Mouse (Mus musculus) midbrain, embryonic 15.5 days (tissue): Measurements from ENCODE around the gene Chrm1. TPM values are rescaled to one million over a fixed set of nuclear protein-coding genes. Genes with fewer than 3 reads are reported as not detected.

Experiments used
- ATAC-seq: fragments of 200-750 bp; cut with Nextera tagmentation; replicated peaks from 2 replicates; pipeline ENCODE4 v1.8.0; 2017; ENCODE audit warnings: moderate TSS enrichment
- H3K27ac ChIP-seq: fragments of 300-500 bp; sonication (generic); 2 replicates; pipeline ENCODE4 v1.5.1; 2015; ENCODE audit warnings: mild to moderate bottlenecking, inconsistent platforms
- H3K27me3 ChIP-seq: fragments of 300-500 bp; sonication (generic); replicated peaks from 2 replicates; pipeline ENCODE4 v1.6.1; 2015; ENCODE audit warnings: inconsistent platforms
- H3K36me3 ChIP-seq: fragments of 300-500 bp; sonication (generic); replicated peaks from 2 replicates; pipeline ENCODE4 v1.6.1; 2015; ENCODE audit warnings: inconsistent platforms
- H3K4me1 ChIP-seq: fragments of 300-500 bp; sonication (generic); 2 replicates; pipeline ENCODE4 v1.6.1; 2015; ENCODE audit warnings: inconsistent platforms
- H3K4me2 ChIP-seq: fragments of 300-500 bp; sonication (generic); 2 replicates; pipeline ENCODE4 v1.6.1; 2015; ENCODE audit warnings: inconsistent platforms, mild to moderate bottlenecking, moderate library complexity
- H3K4me3 ChIP-seq: fragments of 300-500 bp; sonication (generic); 2 replicates; pipeline ENCODE4 v1.5.1; 2015; ENCODE audit warnings: mild to moderate bottlenecking, inconsistent platforms
- H3K9ac ChIP-seq: fragments of 300-500 bp; sonication (generic); 2 replicates; pipeline ENCODE4 v1.6.1; 2015; ENCODE audit warnings: mild to moderate bottlenecking, inconsistent platforms
- H3K9me3 ChIP-seq: fragments of 300-500 bp; sonication (generic); 2 replicates; pipeline ENCODE4 v1.6.1; 2016; ENCODE audit warnings: inconsistent platforms
- WGBS: fragments of 180-500 bp; shearing (Covaris S2); methylation state at CpG from one replicate; pipeline ENCODE4 v1.1.7; 2015; ENCODE audit warnings: mixed read lengths; 5-methylcytosine and 5-hydroxymethylcytosine counted together
- polyA plus RNA-seq: library from polyadenylated mRNA; unstranded; fragments of >200 nt; fragmentation: Nextera tagmentation; extraction: Ambion mirVana; gene quantifications from 2 replicates; pipeline ENCODE4 v1.2.1, GENCODE M21; 2015

Chrm1 gene
- polyA plus RNA-seq, 1 experiment from 2014 or later, result 0.81 TPM

GRCm38 (mm10) chr19:8695330-8695729 lies 31.7 kb downstream of the Chrm1 start:
- 55% methylated on average over 6 of the region's 6 CpGs for WGBS
- no peak for ATAC-seq
- Histone ChIP-seq H3K9me3 (no peaks in the 10 kb centered on the region), H3K27me3 (no peaks in the 10 kb centered on the region), H3K4me2 (no peak overlapping the region), H3K9ac (no peak overlapping the region), H3K27ac (no peak overlapping the region), H3K36me3 (no peaks in the 10 kb centered on the region), H3K4me1 (no peaks in the 10 kb centered on the region), H3K4me3 (no peak overlapping the region)

- Histone ChIP-seq H3K4me2 (no peak overlapping the region), H3K9me3 (no peaks in the 10 kb centered on the region), H3K4me1 (no peaks in the 10 kb centered on the region), H3K36me3 (no peaks in the 10 kb centered on the region), H3K9ac (no peak overlapping the region), H3K4me3 (no peak overlapping the region), H3K27ac (no peak overlapping the region), H3K27me3 (no peaks in the 10 kb centered on the region)
- ATAC-seq, result no peak
- WGBS, result 83% methylated on average over 9 of the region's 9 CpGs
Measured at GRCm38 (mm10) chr19:8699652-8700051, 36.1 kb downstream of the Chrm1 start.

GRCm38 (mm10) chr19:8702458-8702857 lies 38.9 kb downstream of the Chrm1 start:
- no peaks in the 10 kb centered on the region for H3K27me3 ChIP-seq
- no peak overlapping the region for H3K27ac ChIP-seq
- no peak overlapping the region for H3K4me3 ChIP-seq
- no peaks in the 10 kb centered on the region for H3K4me1 ChIP-seq
- 61% methylated on average over 3 of the region's 3 CpGs for WGBS
- ATAC-seq, result no peak
- no peaks in the 10 kb centered on the region for H3K9me3 ChIP-seq
- H3K9ac ChIP-seq, result no peak overlapping the region
- peaks cover under 1% of the 10 kb centered on the region; the same call in 1 of the 2 replicates for H3K36me3 ChIP-seq
- H3K4me2 ChIP-seq, result no peak overlapping the region

- H3K4me3 ChIP-seq, result no peak overlapping the region
- H3K9ac ChIP-seq, result no peak overlapping the region
- H3K27ac ChIP-seq, result no peak overlapping the region
- H3K4me2 ChIP-seq, result no peak overlapping the region
- no peaks in the 10 kb centered on the region for H3K9me3 ChIP-seq
- ATAC-seq, result no peak
- WGBS, result 39% methylated on average over 4 of the region's 4 CpGs
- no peaks in the 10 kb centered on the region for H3K4me1 ChIP-seq
- peaks cover 12% of the 10 kb centered on the region for H3K36me3 ChIP-seq
- H3K27me3 ChIP-seq, result no peaks in the 10 kb centered on the region
Measured at GRCm38 (mm10) chr19:8703571-8703970, 40.0 kb downstream of the Chrm1 start.

GRCm38 (mm10) chr19:8705026-8705708 lies 41.6 kb downstream of the Chrm1 start:
- WGBS, result 74% methylated on average over 6 of the region's 6 CpGs
- Histone ChIP-seq H3K36me3 (peaks cover 26% of the 10 kb centered on the region), H3K9ac (no peak overlapping the region), H3K4me2 (no peak overlapping the region), H3K9me3 (no peaks in the 10 kb centered on the region), H3K27me3 (no peaks in the 10 kb centered on the region), H3K27ac (no peak overlapping the region), H3K4me3 (no peak overlapping the region), H3K4me1 (peaks cover 2% of the 10 kb centered on the region; the same call in 1 of the 2 replicates)
- no peak for ATAC-seq

GRCm38 (mm10) chr19:8706132-8706667 lies 42.6 kb downstream of the Chrm1 start:
- Histone ChIP-seq H3K27ac (no peak overlapping the region), H3K4me1 (peaks cover 13% of the 10 kb centered on the region), H3K9ac (no peak overlapping the region), H3K4me3 (no peak overlapping the region), H3K27me3 (no peaks in the 10 kb centered on the region), H3K36me3 (peaks cover 32% of the 10 kb centered on the region), H3K4me2 (no peak overlapping the region), H3K9me3 (no peaks in the 10 kb centered on the region)
- ATAC-seq, result no peak
- 88% methylated on average over 6 of the region's 7 CpGs for WGBS

- no peak for ATAC-seq
- H3K4me1 ChIP-seq, result peaks cover 19% of the 10 kb centered on the region
- no peak overlapping the region for H3K27ac ChIP-seq
- WGBS, result 97% methylated on average over 7 of the region's 7 CpGs
- no peaks in the 10 kb centered on the region for H3K27me3 ChIP-seq
- peaks cover 32% of the 10 kb centered on the region for H3K36me3 ChIP-seq
- H3K9ac ChIP-seq, result no peak overlapping the region
- H3K4me3 ChIP-seq, result no peak overlapping the region
- H3K9me3 ChIP-seq, result no peaks in the 10 kb centered on the region
- no peak overlapping the region for H3K4me2 ChIP-seq
Measured at GRCm38 (mm10) chr19:8706930-8707329, 43.3 kb downstream of the Chrm1 start.

GRCm38 (mm10) chr19:8708954-8709353 lies 45.4 kb downstream of the Chrm1 start:
- Histone ChIP-seq H3K27me3 (no peaks in the 10 kb centered on the region), H3K4me2 (no peak overlapping the region), H3K9ac (no peak overlapping the region), H3K4me3 (no peak overlapping the region), H3K4me1 (peaks cover 33% of the 10 kb centered on the region), H3K36me3 (peaks cover 32% of the 10 kb centered on the region), H3K9me3 (no peaks in the 10 kb centered on the region), H3K27ac (no peak overlapping the region)
- WGBS, result 96% methylated on average over 8 of the region's 8 CpGs
- no peak for ATAC-seq

GRCm38 (mm10) chr19:8710057-8710456 lies 46.5 kb downstream of the Chrm1 start:
- Histone ChIP-seq H3K9me3 (no peaks in the 10 kb centered on the region), H3K4me3 (no peak overlapping the region), H3K4me1 (peaks cover 37% of the 10 kb centered on the region), H3K27ac (no peak overlapping the region), H3K4me2 (no peak overlapping the region), H3K36me3 (peaks cover 32% of the 10 kb centered on the region), H3K9ac (no peak overlapping the region), H3K27me3 (no peaks in the 10 kb centered on the region)
- no peak for ATAC-seq
- WGBS, result 86% methylated on average over 2 of the region's 2 CpGs

GRCm38 (mm10) chr19:8711506-8711905 lies 47.9 kb downstream of the Chrm1 start:
- ATAC-seq, result no peak
- no peak overlapping the region for H3K27ac ChIP-seq

GRCm38 (mm10) chr19:8711949-8712869 lies 48.6 kb downstream of the Chrm1 start:
- peak overlapping the region; percentile 88 for H3K27ac ChIP-seq
- H3K4me1 ChIP-seq, result peaks cover 37% of the 10 kb centered on the region
- peak overlapping the region; percentile 57 for H3K4me3 ChIP-seq
- H3K27me3 ChIP-seq, result no peaks in the 10 kb centered on the region
- ATAC-seq, result no peak
- peaks cover 32% of the 10 kb centered on the region for H3K36me3 ChIP-seq
- H3K9me3 ChIP-seq, result no peaks in the 10 kb centered on the region
- peak overlapping the region; percentile 70 for H3K9ac ChIP-seq
- WGBS, result 70% methylated on average over 10 of the region's 10 CpGs
- H3K4me2 ChIP-seq, result peak overlapping the region; percentile 66

More at GRCm38 (mm10) chr19:8711506-8711905, 47.9 kb downstream of the Chrm1 start:
- Histone ChIP-seq H3K4me2 (peak overlapping the region; percentile 66), H3K36me3 (peaks cover 32% of the 10 kb centered on the region), H3K4me1 (peaks cover 37% of the 10 kb centered on the region), H3K9me3 (no peaks in the 10 kb centered on the region), H3K4me3 (peak overlapping the region; percentile 57; the same call in 1 of the 2 replicates), H3K27me3 (no peaks in the 10 kb centered on the region), H3K9ac (no peak overlapping the region)
- WGBS, result 82% methylated on average over 4 of the region's 4 CpGs

GRCm38 (mm10) chr19:8712870-8713305 lies 49.3 kb downstream of the Chrm1 start:
- under 1% methylated on average over 13 of the region's 13 CpGs for WGBS
- Histone ChIP-seq H3K4me2 (peak overlapping the region; percentile 66), H3K27ac (peak overlapping the region; percentile 88), H3K36me3 (peaks cover 27% of the 10 kb centered on the region), H3K9ac (peak overlapping the region; percentile 70), H3K27me3 (no peaks in the 10 kb centered on the region), H3K9me3 (no peaks in the 10 kb centered on the region), H3K4me1 (peaks cover 37% of the 10 kb centered on the region), H3K4me3 (peak overlapping the region; percentile 57)
- peak; percentile 72 for ATAC-seq
